Mouse (Mus musculus): ENCODE results near the gene Surf1.

Surf1 gene

GRCm38 (mm10) chr2:26915927-26916728 is at the start of gene Surf1, which contains the start of gene Surf2:
Gene Surf1, minus strand, starts transcription at chr2:26916530.
Gene Surf2, plus strand, starts transcription at chr2:26916367.
- peak; percentile 40 for DNase-seq (ENCODE audit: low read depth)

DNA sequence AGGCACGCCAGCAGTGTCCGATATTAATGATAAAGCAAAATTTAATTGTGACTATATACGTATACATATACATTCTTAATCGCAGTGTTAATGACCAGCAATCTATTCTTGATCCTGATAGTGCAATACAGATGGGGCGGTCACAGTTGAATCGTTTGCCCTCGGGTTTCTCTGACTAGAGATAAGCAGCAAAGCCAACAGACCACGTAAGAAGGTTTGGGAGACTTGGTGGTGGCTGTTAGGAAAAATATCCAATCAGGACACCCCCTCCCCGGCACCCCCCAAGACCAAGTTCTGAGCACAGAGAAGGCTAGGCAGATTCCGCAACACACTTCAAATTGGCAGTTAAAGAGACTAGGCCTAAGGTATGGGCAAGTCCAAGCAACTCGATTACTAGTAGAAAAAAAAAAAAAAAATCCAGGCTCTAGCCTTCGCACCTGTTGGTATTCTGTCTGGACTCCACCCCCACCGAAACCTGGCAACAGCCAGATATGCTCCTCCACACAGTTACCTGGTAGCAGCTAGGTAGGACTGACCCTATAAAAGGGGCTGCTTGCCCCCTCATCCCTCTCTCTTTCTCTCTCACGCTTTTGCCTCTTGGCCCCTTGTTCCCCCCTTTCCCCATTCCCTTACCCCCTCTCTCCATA is 48.5 kb upstream of the Surf1 start:
- DNase-seq (ENCODE audit: low read depth): no peak

GRCm38 (mm10) chr2:26963923-26964723 is 47.8 kb upstream of the Surf1 start, which contains the start of gene Rexo4:
Gene Rexo4, minus strand, starts transcription at chr2:26964386.
- DNase-seq (ENCODE audit: low read depth): peak; percentile 78

GRCm38 (mm10) chr2:26960756-26961155 is 44.4 kb upstream of the Surf1 start:
- no peak for DNase-seq (ENCODE audit: low read depth)

- DNase-seq (ENCODE audit: low read depth): no peak
Observed at GRCm38 (mm10) chr2:26957488-26957859, 41.1 kb upstream of the Surf1 start.

DNA sequence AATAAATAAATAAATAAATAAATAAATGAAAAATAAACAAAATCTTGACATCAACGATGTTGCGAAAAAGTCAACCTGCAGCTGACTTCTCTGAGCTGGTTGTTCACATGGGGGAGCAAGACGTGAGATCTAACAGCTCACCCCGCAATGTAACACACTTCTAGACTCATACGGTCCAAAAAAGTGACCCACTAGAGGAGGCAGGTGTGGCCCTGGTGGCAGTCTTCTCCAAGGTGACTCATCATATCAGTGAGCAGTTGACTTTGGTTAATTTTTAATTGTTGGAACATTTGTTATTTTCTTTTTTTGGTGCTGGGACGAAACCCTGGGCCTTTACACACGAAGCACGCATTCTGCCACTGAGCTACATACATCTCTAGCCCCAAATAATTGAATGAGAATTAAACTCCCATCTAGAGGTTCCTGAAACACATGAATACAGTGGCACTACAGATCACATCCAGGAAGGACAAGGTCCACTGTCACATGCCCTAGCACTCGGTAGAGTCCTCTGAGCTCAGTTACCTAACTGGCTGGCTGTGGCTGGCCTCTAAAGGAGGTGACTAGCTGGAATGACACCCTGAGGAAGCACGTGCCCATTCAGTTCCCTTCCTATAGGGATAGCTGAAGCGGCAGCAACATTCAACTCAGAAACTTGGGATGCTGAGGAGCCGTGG is 40.6 kb upstream of the Surf1 start:
- no peak for DNase-seq (ENCODE audit: low read depth)

DNA sequence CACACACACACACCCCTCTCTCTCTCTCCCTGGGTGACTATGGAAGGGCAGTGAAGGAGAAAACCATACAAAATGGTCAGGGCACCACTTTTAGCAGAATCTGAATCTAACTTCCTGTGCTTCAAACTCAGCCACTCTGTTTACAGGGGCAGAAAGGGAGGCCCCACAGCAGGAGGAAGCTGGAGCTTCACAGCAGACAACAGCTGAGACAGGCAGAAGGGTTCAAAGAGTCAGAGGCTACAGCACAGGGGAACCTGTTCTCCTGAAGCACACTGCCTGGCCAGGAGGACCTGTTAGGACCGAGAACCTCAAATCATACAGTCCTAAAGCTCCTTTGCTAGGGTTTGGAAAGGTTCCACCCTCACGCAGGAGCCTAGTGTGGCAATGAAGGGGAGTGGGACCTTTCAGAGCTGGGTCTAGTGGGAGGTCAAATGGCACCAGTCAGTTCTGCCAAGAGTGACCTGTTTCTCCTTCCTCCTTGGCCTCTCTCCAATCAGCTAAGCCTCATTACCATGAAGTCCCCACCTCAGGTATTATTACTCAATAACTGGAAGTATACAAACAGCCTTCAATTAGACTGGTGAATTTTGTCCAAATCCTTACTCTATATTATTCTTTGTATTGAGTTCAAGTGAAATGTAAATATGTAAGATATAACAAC is 38.5 kb upstream of the Surf1 start:
- DNase-seq (ENCODE audit: low read depth): no peak

DNA sequence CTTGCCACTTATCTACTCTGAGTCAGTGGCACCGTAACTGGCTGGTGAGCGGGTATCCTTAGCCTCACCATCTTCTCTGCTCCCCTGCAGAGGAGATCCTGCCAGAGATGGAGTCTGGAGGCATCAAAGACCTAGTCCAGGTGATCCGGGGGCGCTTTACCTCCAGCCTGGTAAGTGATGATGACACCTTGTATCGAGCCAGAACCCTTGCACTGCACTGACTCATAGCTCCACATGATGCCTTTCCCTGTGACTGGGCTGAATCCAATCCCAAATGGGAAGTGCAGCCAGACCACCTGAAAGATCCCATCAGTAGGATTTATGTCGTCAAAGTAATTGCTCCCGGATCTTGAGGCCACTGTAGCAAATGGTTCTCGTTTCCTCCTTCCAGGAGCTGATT is 36.5 kb upstream of the Surf1 start:
- no peak for DNase-seq (ENCODE audit: low read depth)

- DNase-seq (ENCODE audit: low read depth): no peak
Observed at GRCm38 (mm10) chr2:26952193-26952592, 35.9 kb upstream of the Surf1 start.

- DNase-seq (ENCODE audit: low read depth): no peak
Observed at GRCm38 (mm10) chr2:26951346-26951905, 35.1 kb upstream of the Surf1 start.

DNA sequence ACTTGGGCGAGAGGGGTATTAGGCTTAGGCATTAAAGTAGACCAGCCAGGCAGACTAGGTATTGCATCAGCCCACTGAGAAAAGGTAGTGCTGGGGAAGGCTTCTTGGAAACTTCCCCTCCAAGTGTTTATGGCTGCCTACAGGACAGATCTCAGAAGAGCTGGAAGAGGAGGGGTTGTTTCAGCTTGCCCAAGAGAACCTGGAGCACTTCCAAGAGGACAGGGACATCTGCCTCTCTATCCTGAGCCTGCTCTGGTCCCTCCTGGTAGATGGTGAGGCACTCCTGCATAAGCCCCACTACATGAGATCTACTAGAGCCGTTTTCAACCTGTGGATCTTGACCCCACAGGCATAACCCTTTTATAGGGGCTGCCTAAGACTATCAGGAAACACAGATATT is 34.1 kb upstream of the Surf1 start:
- DNase-seq (ENCODE audit: low read depth): no peak

GRCm38 (mm10) chr2:26943253-26943652 is 26.9 kb upstream of the Surf1 start:
- DNase-seq (ENCODE audit: low read depth): no peak

- DNase-seq (ENCODE audit: low read depth): no peak
Observed at GRCm38 (mm10) chr2:26941539-26941938, 25.2 kb upstream of the Surf1 start.

- DNase-seq (ENCODE audit: low read depth): no peak
Observed at GRCm38 (mm10) chr2:26936425-26936824, 20.1 kb upstream of the Surf1 start.

DNA sequence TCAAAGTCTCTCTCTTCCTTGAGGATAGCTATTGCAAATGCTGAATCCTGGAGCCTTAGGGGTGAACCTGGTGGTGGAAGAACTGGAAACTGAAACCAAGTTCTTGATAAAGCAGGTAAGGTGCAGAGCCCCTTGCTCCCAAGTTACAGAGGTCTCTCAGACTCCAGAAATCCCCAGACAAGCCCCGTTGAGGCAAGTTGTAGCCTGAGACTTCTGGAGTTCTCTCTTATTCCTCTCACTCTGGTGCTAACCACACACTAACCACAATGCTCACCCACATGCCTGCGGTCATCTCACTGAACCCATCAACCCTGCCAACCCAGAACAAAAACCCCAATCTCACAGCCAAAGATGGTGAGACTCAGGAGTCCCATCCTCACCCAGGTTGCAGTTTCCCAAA is 19.0 kb upstream of the Surf1 start:
- no peak for DNase-seq (ENCODE audit: low read depth)

DNA sequence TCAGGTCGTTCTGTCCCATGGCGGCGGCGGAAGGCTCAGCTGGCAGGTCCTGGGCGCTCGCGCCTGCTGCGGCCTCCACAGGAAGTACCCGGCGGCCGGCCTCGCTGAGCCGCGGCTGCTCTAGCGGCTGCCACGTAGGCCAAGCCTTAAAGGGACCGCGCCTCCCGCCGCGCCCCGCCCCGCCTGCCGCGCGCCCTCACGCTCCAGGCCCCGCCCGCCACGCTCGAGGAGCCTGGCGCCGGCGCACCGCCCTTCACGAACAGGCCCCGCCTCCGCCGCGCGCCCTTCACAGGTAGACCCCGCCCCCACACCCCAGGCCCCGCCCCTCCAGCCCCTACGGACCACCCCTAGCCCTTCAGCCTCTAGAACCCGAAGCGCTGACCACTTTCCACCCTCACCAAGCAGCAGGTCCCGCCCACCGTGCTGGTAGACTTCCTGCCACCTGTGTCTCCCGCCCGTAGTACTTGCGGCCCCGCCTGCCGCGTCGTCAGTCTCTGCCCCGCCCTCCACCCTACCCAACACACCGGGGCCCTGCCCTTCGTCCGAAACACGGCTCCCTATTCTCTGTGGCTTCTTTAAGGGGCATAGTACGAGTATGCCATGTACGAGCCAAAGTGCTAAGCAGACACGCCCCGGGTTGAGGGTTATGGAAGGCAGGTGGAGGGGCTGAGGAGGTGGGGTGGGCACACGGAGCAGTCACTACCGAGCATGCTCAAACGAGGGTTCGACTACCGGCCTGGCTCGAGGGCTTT is 17.1 kb upstream of the Surf1 start, which contains the start of the genes Surf4 and Stkld1:
TSS of gene Surf4 (minus strand) at position 625 of the 752 bp plus-strand sequence.
TSS of gene Stkld1 (plus strand) at position 744 of the 752 bp plus-strand sequence.
- DNase-seq (ENCODE audit: low read depth): peak; percentile 50

- DNase-seq (ENCODE audit: low read depth): no peak
Observed at GRCm38 (mm10) chr2:26932473-26933303, 16.4 kb upstream of the Surf1 start.

DNA sequence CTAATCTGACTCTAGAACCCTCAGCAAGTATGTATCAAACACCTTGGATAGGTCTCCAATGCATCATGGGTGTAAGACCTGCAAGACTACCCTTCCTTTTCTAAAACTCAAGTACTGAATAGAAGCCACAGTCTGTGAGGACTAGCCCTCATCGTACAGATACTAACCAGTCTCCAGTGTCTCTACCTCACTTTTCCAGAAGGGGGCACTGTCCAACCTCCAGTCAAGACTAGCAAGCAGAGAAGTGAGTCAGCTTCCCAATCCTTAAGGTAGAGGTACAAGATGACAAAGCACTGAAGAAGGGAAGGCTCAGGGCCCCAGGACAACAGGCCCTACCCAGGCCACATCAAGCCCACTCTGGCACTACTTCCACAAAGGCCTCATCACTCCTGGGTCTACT is 14.1 kb upstream of the Surf1 start:
- no peak for DNase-seq (ENCODE audit: low read depth)

- DNase-seq (ENCODE audit: low read depth): no peak
Observed at GRCm38 (mm10) chr2:26927745-26928476, 11.6 kb upstream of the Surf1 start.
